Comparison of ENCODE assay signal across 22 mouse cellular contexts in genomic region chr10:121829034-121829433, GRCm38 (mm10).
DNase-seq lines count a peak whose midpoint lies in the region; ATAC-seq lines count a peak whose summit lies in the region.
"Had no signal": no experiment of that assay in that cellular context is flagged by ENCODE, and none has a peak within 500 bp of the region (broad histone marks: within the 10 kb centered on the region; RNA-seq: fewer than 3 reads in every experiment).

No protein-coding gene starts in this region.

- H3K9ac ChIP-seq in hindbrain, embryonic 13.5 days, result no peak overlapping the region
- H3K9ac ChIP-seq in hindbrain, embryonic 16.5 days (ENCODE audit: low read depth, low read length), result no peak overlapping the region
- H3K9ac ChIP-seq in neural tube, embryonic 11.5 days (ENCODE audit: low read length), result no peak overlapping the region
- H3K9ac ChIP-seq in forebrain, embryonic 13.5 days, result no peak overlapping the region
- H3K9ac ChIP-seq: embryonic facial prominence, embryonic 15.5 days; heart, embryonic 15.5 days; hindbrain, embryonic 15.5 days had no signal

- peak overlapping the region; percentile 66 for H3K27ac ChIP-seq in hindbrain, embryonic 13.5 days
- H3K27ac ChIP-seq in hindbrain, embryonic 16.5 days (ENCODE audit: low read depth, low read length), result no peak overlapping the region
- peak overlapping the region; percentile 27; the same call in 1 of the 2 replicates for H3K27ac ChIP-seq in neural tube, embryonic 11.5 days (ENCODE audit: low read depth, low read length)
- H3K27ac ChIP-seq in forebrain, embryonic 13.5 days, result no peak overlapping the region
- H3K27ac ChIP-seq: embryonic facial prominence, embryonic 15.5 days; forebrain, embryonic 10.5 days; heart, embryonic 15.5 days; hindbrain, embryonic 15.5 days had no signal

- WGBS in hindbrain, embryonic 13.5 days, result 25% methylated on average over 6 of the region's 6 CpGs
- 30% methylated on average over 6 of the region's 6 CpGs for WGBS in hindbrain, embryonic 16.5 days
- 40% methylated on average over 6 of the region's 6 CpGs for WGBS in neural tube, embryonic 11.5 days
- WGBS in forebrain, embryonic 13.5 days, result 47% methylated on average over 6 of the region's 6 CpGs

- no peaks in the 10 kb centered on the region for H3K9me3 ChIP-seq in hindbrain, embryonic 13.5 days
- no peaks in the 10 kb centered on the region for H3K9me3 ChIP-seq in hindbrain, embryonic 16.5 days (ENCODE audit: control insufficient read depth, low read length)
- H3K9me3 ChIP-seq in neural tube, embryonic 11.5 days (ENCODE audit: control insufficient read depth, low read length), result no peaks in the 10 kb centered on the region
- no peaks in the 10 kb centered on the region for H3K9me3 ChIP-seq in forebrain, embryonic 13.5 days (replicated peaks)
- H3K9me3 ChIP-seq: embryonic facial prominence, embryonic 15.5 days; forebrain, embryonic 10.5 days; heart, embryonic 15.5 days; hindbrain, embryonic 15.5 days had no signal

- H3K4me2 ChIP-seq in hindbrain, embryonic 13.5 days, result no peak overlapping the region
- no peak overlapping the region for H3K4me2 ChIP-seq in hindbrain, embryonic 16.5 days (ENCODE audit: low read length)
- H3K4me2 ChIP-seq in neural tube, embryonic 11.5 days (ENCODE audit: low read depth), result no peak overlapping the region
- H3K4me2 ChIP-seq in forebrain, embryonic 13.5 days, result no peak overlapping the region
- H3K4me2 ChIP-seq: embryonic facial prominence, embryonic 15.5 days; heart, embryonic 11.5 days; heart, embryonic 15.5 days; hindbrain, embryonic 15.5 days had no signal

- H3K4me3 ChIP-seq in hindbrain, embryonic 13.5 days, result no peak overlapping the region
- H3K4me3 ChIP-seq in hindbrain, embryonic 16.5 days (ENCODE audit: low read length), result no peak overlapping the region
- no peak overlapping the region for H3K4me3 ChIP-seq in neural tube, embryonic 11.5 days (ENCODE audit: low read depth, low read length)
- no peak overlapping the region for H3K4me3 ChIP-seq in forebrain, embryonic 13.5 days
- H3K4me3 ChIP-seq: embryonic facial prominence, embryonic 15.5 days; erythroblast, embryonic 14.5 days; forebrain, embryonic 10.5 days; heart, embryonic 15.5 days; hindbrain, embryonic 15.5 days had no signal

- H3K27me3 ChIP-seq in hindbrain, embryonic 13.5 days, result no peaks in the 10 kb centered on the region
- H3K27me3 ChIP-seq in hindbrain, embryonic 16.5 days (replicated peaks; ENCODE audit: control insufficient read depth, insufficient read depth, low read length), result no peaks in the 10 kb centered on the region
- H3K27me3 ChIP-seq in neural tube, embryonic 11.5 days (ENCODE audit: control insufficient read depth, insufficient read depth, low read length), result no peaks in the 10 kb centered on the region
- no peaks in the 10 kb centered on the region for H3K27me3 ChIP-seq in forebrain, embryonic 13.5 days
- H3K27me3 ChIP-seq: embryonic facial prominence, embryonic 15.5 days; heart, embryonic 15.5 days; hindbrain, embryonic 15.5 days had no signal

- DNase-seq in neural tube, embryonic 11.5 days (ENCODE audit: low spot score), result peak; percentile 28
- no peak for DNase-seq in neural tube, embryonic 10.5 days (ENCODE audit: extremely low spot score, low spot score)
- DNase-seq in mesoderm, embryonic 11.5 days (ENCODE audit: low read depth, low spot score), result peak; percentile 34
- DNase-seq in adrenal gland, postnatal 25 days, result no peak
- DNase-seq: adrenal gland, adult 2 months; adrenal gland, postnatal 36 days; cerebellum, adult 11 months; cerebellum, adult 8-10 months; cerebellum, postnatal 14 days; embryo, embryonic 11 days; gastrocnemius, postnatal 10 days; heart, adult 18-20 months had no signal

- H3K36me3 ChIP-seq in hindbrain, embryonic 13.5 days, result peaks cover 29% of the 10 kb centered on the region
- peaks cover 9% of the 10 kb centered on the region for H3K36me3 ChIP-seq in hindbrain, embryonic 16.5 days (ENCODE audit: control insufficient read depth, insufficient read depth, low read length)
- H3K36me3 ChIP-seq in neural tube, embryonic 11.5 days (ENCODE audit: control insufficient read depth, insufficient read depth, low read length), result no peaks in the 10 kb centered on the region; the same call in 1 of the 2 replicates
- peaks cover 9% of the 10 kb centered on the region; the same call in 1 of the 2 replicates for H3K36me3 ChIP-seq in forebrain, embryonic 13.5 days (ENCODE audit: poor library complexity, severe bottlenecking)
- H3K36me3 ChIP-seq: embryonic facial prominence, embryonic 15.5 days; heart, embryonic 15.5 days had no signal

- ATAC-seq in hindbrain, embryonic 13.5 days (ENCODE audit: low FRiP score), result 0 out of 2 replicates have a peak, but pooled peaks have one; percentile 31
- ATAC-seq in hindbrain, embryonic 16.5 days, result no peak
- 0 out of 2 replicates have a peak, but pooled peaks have one; percentile 51 for ATAC-seq in neural tube, embryonic 11.5 days (ENCODE audit: insufficient read depth, low FRiP score, low TSS enrichment)
- no peak for ATAC-seq in forebrain, embryonic 13.5 days
- ATAC-seq: forebrain, embryonic 16.5 days had no signal

- peaks cover 33% of the 10 kb centered on the region for H3K4me1 ChIP-seq in hindbrain, embryonic 13.5 days (replicated peaks)
- H3K4me1 ChIP-seq in hindbrain, embryonic 16.5 days (ENCODE audit: control insufficient read depth, insufficient read depth, low read depth, low read length), result peaks cover 11% of the 10 kb centered on the region
- H3K4me1 ChIP-seq in neural tube, embryonic 11.5 days (ENCODE audit: control insufficient read depth, insufficient read depth, low read length), result peaks cover 8% of the 10 kb centered on the region; the same call in 1 of the 2 replicates
- peaks cover 18% of the 10 kb centered on the region for H3K4me1 ChIP-seq in forebrain, embryonic 13.5 days

Comparison
In these comparisons a context has a peak if more than half of its experiments do, and no peak if none do; other contexts are left out.
1. ATAC-seq: peak in hindbrain, embryonic 13.5 days (single experiment) and neural tube, embryonic 11.5 days (single experiment); none in hindbrain, embryonic 16.5 days (single experiment) and forebrain, embryonic 13.5 days (single experiment).
2. H3K27ac ChIP-seq: peak in hindbrain, embryonic 13.5 days (single experiment) and neural tube, embryonic 11.5 days (single experiment); none in hindbrain, embryonic 16.5 days (single experiment) and forebrain, embryonic 13.5 days (single experiment).
3. DNase-seq: peak in neural tube, embryonic 11.5 days (single experiment) and mesoderm, embryonic 11.5 days (single experiment); none in neural tube, embryonic 10.5 days (single experiment) and adrenal gland, postnatal 25 days (single experiment).